Mouse (Mus musculus) spleen, postnatal 14 days (tissue): ENCODE data around the gene Cfap221.

Experiments
- DNase-seq, 2 experiments: peaks; one replicate each; pipeline ENCODE4 v3.0.0; 2021 to 2022; ENCODE audit warnings: low spot score in 2 of 2

Gene Cfap221

GRCm38 (mm10) chr1:119903231-119903620 lies 93.8 kb downstream of the Cfap221 start:
- no peak for DNase-seq

- DNase-seq = no peak
Measured at GRCm38 (mm10) chr1:119902551-119903230, 94.3 kb downstream of the Cfap221 start.

- DNase-seq = no peak
Measured at GRCm38 (mm10) chr1:119899195-119900123, 97.6 kb downstream of the Cfap221 start.

- peak in 1 of 2 experiments; percentile 43 for DNase-seq
Measured at GRCm38 (mm10) chr1:119894936-119895335, 102.1 kb downstream of the Cfap221 start.

GRCm38 (mm10) chr1:119893600-119893999 lies 103.4 kb downstream of the Cfap221 start:
- DNase-seq = no peak

- no peak for DNase-seq
Measured at GRCm38 (mm10) chr1:119892933-119893332, 104.1 kb downstream of the Cfap221 start.

- DNase-seq = no peak
Measured at GRCm38 (mm10) chr1:119891865-119892264, 105.2 kb downstream of the Cfap221 start.

- no peak for DNase-seq
Measured at GRCm38 (mm10) chr1:119891149-119891548, 105.9 kb downstream of the Cfap221 start.

- DNase-seq = no peak
Measured at GRCm38 (mm10) chr1:119889347-119889746, 107.7 kb downstream of the Cfap221 start.

GRCm38 (mm10) chr1:119886320-119886719 lies 110.7 kb downstream of the Cfap221 start:
- DNase-seq = no peak

- DNase-seq = no peak
Measured at GRCm38 (mm10) chr1:119884272-119884671, 112.8 kb downstream of the Cfap221 start.

GRCm38 (mm10) chr1:119878909-119879308 lies 118.1 kb downstream of the Cfap221 start:
- DNase-seq = no peak

GRCm38 (mm10) chr1:119877469-119877868 lies 119.6 kb downstream of the Cfap221 start:
- no peak for DNase-seq
